Mouse (Mus musculus): ENCODE data around the gene Ccdc102a. TPM values are rescaled to one million over a fixed set of nuclear protein-coding genes. Genes with fewer than 3 reads are reported as not detected.
A peak's percentile ranks its signal among the peaks of the same experiment; 100 is the strongest.

The Ccdc102a gene
- polyA plus RNA-seq, 1 experiment from 2014 or later = 8.1 TPM

- H3K9me3 ChIP-seq = no peaks in the 10 kb centered on the region
- H3K36me3 ChIP-seq = peaks cover 14% of the 10 kb centered on the region
- H3K9ac ChIP-seq = peak overlapping the region; percentile 89
- WGBS = 8% methylated on average over 6 of the region's 7 CpGs
- H3K4me2 ChIP-seq = peak overlapping the region; percentile 94
- peaks cover 23% of the 10 kb centered on the region for H3K27me3 ChIP-seq
- ATAC-seq (ENCODE audit: low read depth) = peak; percentile 83
- peak overlapping the region; percentile 70 for H3K4me3 ChIP-seq
- peaks cover 79% of the 10 kb centered on the region for H3K4me1 ChIP-seq (replicated peaks)
- peak overlapping the region; percentile 81 for H3K27ac ChIP-seq (replicated peaks)
Measured at GRCm38 (mm10) chr8:94871108-94871894, 46.6 kb downstream of the Ccdc102a start.

GRCm38 (mm10) chr8:94870474-94871107 lies 47.3 kb downstream of the Ccdc102a start:
- Histone ChIP-seq H3K9me3 (no peaks in the 10 kb centered on the region), H3K27ac (replicated peaks) (peak overlapping the region; percentile 81), H3K9ac (peak overlapping the region; percentile 89), H3K27me3 (peaks cover 22% of the 10 kb centered on the region), H3K4me1 (replicated peaks) (peaks cover 73% of the 10 kb centered on the region), H3K36me3 (peaks cover 21% of the 10 kb centered on the region), H3K4me2 (peak overlapping the region; percentile 94), H3K4me3 (peak overlapping the region; percentile 70)
- ATAC-seq (ENCODE audit: low read depth) = peak; percentile 66
- WGBS = 2% methylated on average over 22 of the region's 22 CpGs

GRCm38 (mm10) chr8:94870003-94870402 lies 47.9 kb downstream of the Ccdc102a start:
- 9% methylated on average over 4 of the region's 4 CpGs for WGBS
- H3K9me3 ChIP-seq = no peaks in the 10 kb centered on the region
- H3K27me3 ChIP-seq = peaks cover 16% of the 10 kb centered on the region
- peaks cover 67% of the 10 kb centered on the region for H3K4me1 ChIP-seq (replicated peaks)
- H3K36me3 ChIP-seq = peaks cover 27% of the 10 kb centered on the region
- H3K9ac ChIP-seq = peak overlapping the region; percentile 89
- ATAC-seq (ENCODE audit: low read depth) = peak; percentile 1; the same call in 1 of the 2 replicates
- H3K4me3 ChIP-seq = peak overlapping the region; percentile 70
- peak overlapping the region; percentile 81; the same call in 1 of the 2 replicates for H3K27ac ChIP-seq (replicated peaks)
- peak overlapping the region; percentile 94 for H3K4me2 ChIP-seq

- Histone ChIP-seq H3K4me1 (replicated peaks) (peaks cover 59% of the 10 kb centered on the region), H3K4me3 (peak overlapping the region; percentile 70), H3K4me2 (peak overlapping the region; percentile 94), H3K36me3 (peaks cover 36% of the 10 kb centered on the region), H3K9me3 (no peaks in the 10 kb centered on the region), H3K9ac (peak overlapping the region; percentile 89), H3K27ac (replicated peaks) (0 out of 2 replicates have a peak overlapping the region, but pooled peaks have one; percentile 33), H3K27me3 (peaks cover 7% of the 10 kb centered on the region; the same call in 1 of the 2 replicates)
- 61% methylated on average over 7 of the region's 7 CpGs for WGBS
- 0 out of 2 replicates have a peak, but pooled peaks have one; percentile 1 for ATAC-seq (ENCODE audit: low read depth)
Measured at GRCm38 (mm10) chr8:94869146-94869545, 48.8 kb downstream of the Ccdc102a start.

GRCm38 (mm10) chr8:94866921-94867320 lies 51.0 kb downstream of the Ccdc102a start:
- peaks cover 43% of the 10 kb centered on the region for H3K4me1 ChIP-seq (replicated peaks)
- H3K9me3 ChIP-seq = no peaks in the 10 kb centered on the region
- H3K27ac ChIP-seq (replicated peaks) = no peak overlapping the region
- no peak overlapping the region for H3K4me3 ChIP-seq
- H3K27me3 ChIP-seq = no peaks in the 10 kb centered on the region
- 94% methylated on average over 9 of the region's 9 CpGs for WGBS
- no peak for ATAC-seq (ENCODE audit: low read depth)
- no peak overlapping the region for H3K9ac ChIP-seq
- peaks cover 58% of the 10 kb centered on the region for H3K36me3 ChIP-seq
- H3K4me2 ChIP-seq = no peak overlapping the region

- WGBS = 76% methylated on average over 10 of the region's 10 CpGs
Measured at GRCm38 (mm10) chr8:94865292-94865691, 52.6 kb downstream of the Ccdc102a start.

GRCm38 (mm10) chr8:94863897-94864673 lies 53.8 kb downstream of the Ccdc102a start:
- H3K27me3 ChIP-seq = no peaks in the 10 kb centered on the region
- H3K4me1 ChIP-seq (replicated peaks) = peaks cover 24% of the 10 kb centered on the region
- no peak overlapping the region for H3K4me2 ChIP-seq
- H3K36me3 ChIP-seq = peaks cover 78% of the 10 kb centered on the region
- WGBS = 80% methylated on average over 10 of the region's 10 CpGs
- no peak overlapping the region for H3K9ac ChIP-seq
- no peak overlapping the region for H3K4me3 ChIP-seq
- H3K27ac ChIP-seq (replicated peaks) = no peak overlapping the region
- ATAC-seq (ENCODE audit: low read depth) = no peak
- no peaks in the 10 kb centered on the region for H3K9me3 ChIP-seq

More at GRCm38 (mm10) chr8:94865292-94865691, 52.6 kb downstream of the Ccdc102a start:
- Histone ChIP-seq H3K4me3 (no peak overlapping the region), H3K4me1 (replicated peaks) (peaks cover 30% of the 10 kb centered on the region), H3K36me3 (peaks cover 74% of the 10 kb centered on the region), H3K4me2 (no peak overlapping the region), H3K27ac (replicated peaks) (no peak overlapping the region), H3K27me3 (no peaks in the 10 kb centered on the region), H3K9me3 (no peaks in the 10 kb centered on the region), H3K9ac (no peak overlapping the region)
- no peak for ATAC-seq (ENCODE audit: low read depth)

GRCm38 (mm10) chr8:94862487-94863220 lies 55.2 kb downstream of the Ccdc102a start:
- no peak overlapping the region for H3K4me3 ChIP-seq
- no peaks in the 10 kb centered on the region for H3K27me3 ChIP-seq
- ATAC-seq (ENCODE audit: low read depth) = no peak
- H3K9ac ChIP-seq = no peak overlapping the region
- H3K36me3 ChIP-seq = peaks cover 77% of the 10 kb centered on the region
- 92% methylated on average over 12 of the region's 12 CpGs for WGBS
- H3K9me3 ChIP-seq = no peaks in the 10 kb centered on the region
- H3K4me2 ChIP-seq = no peak overlapping the region
- H3K27ac ChIP-seq (replicated peaks) = no peak overlapping the region
- peaks cover 23% of the 10 kb centered on the region for H3K4me1 ChIP-seq (replicated peaks)

- Histone ChIP-seq H3K4me3 (no peak overlapping the region), H3K9ac (no peak overlapping the region), H3K27ac (replicated peaks) (no peak overlapping the region), H3K36me3 (peaks cover 65% of the 10 kb centered on the region), H3K9me3 (no peaks in the 10 kb centered on the region), H3K4me2 (no peak overlapping the region), H3K4me1 (replicated peaks) (peaks cover 19% of the 10 kb centered on the region), H3K27me3 (no peaks in the 10 kb centered on the region)
- WGBS = 75% methylated on average over 8 of the region's 8 CpGs
- ATAC-seq (ENCODE audit: low read depth) = no peak
Measured at GRCm38 (mm10) chr8:94861352-94861910, 56.5 kb downstream of the Ccdc102a start.

GRCm38 (mm10) chr8:94857346-94858173 lies 60.3 kb downstream of the Ccdc102a start, which contains the start of gene Polr2c:
Gene Polr2c, plus strand, starts transcription at chr8:94857450.
- Histone ChIP-seq H3K9me3 (no peaks in the 10 kb centered on the region), H3K36me3 (peaks cover 51% of the 10 kb centered on the region), H3K27ac (replicated peaks) (peak within 1 kb of the TSS; percentile 73), H3K4me3 (peak within 1 kb of the TSS; percentile 86), H3K27me3 (no peaks in the 10 kb centered on the region), H3K4me2 (peak within 1 kb of the TSS; percentile 91), H3K9ac (peak within 1 kb of the TSS; percentile 95), H3K4me1 (replicated peaks) (peaks cover 19% of the 10 kb centered on the region)
- peak; percentile 78 for ATAC-seq (ENCODE audit: low read depth)
- WGBS = under 1% methylated on average over 68 of the region's 68 CpGs

All from neural tube, embryonic 13.5 days (tissue).